Mouse (Mus musculus) heart, postnatal 36 days (tissue): ENCODE data around the gene Rpl39l. TPM values are rescaled to one million over a fixed set of nuclear protein-coding genes. Genes with fewer than 3 reads are reported as not detected.
A peak's percentile ranks its signal among the peaks of the same experiment; 100 is the strongest.
"Not testable (repeated sequence)": the region's sequence is repeated elsewhere in the genome, so short reads cannot be mapped to it uniquely, and the experiment has no call there.

Experiments
- DNase-seq, 2 experiments: peaks; one replicate each; pipeline ENCODE4 v3.0.0; 2021 to 2022
- intact Hi-C: fragments of 180-260 bp; cut with DNase I; formaldehyde crosslinking; loops from one replicate; pipeline ENCODE4 v1.15.1; 2025
- total RNA-seq, 2 experiments: library from RNA; stranded (reverse); gene quantifications; 2 replicates each; pipeline ENCODE4 v1.2.3; 2021

Gene Rpl39l
- total RNA-seq = not detected

DNA sequence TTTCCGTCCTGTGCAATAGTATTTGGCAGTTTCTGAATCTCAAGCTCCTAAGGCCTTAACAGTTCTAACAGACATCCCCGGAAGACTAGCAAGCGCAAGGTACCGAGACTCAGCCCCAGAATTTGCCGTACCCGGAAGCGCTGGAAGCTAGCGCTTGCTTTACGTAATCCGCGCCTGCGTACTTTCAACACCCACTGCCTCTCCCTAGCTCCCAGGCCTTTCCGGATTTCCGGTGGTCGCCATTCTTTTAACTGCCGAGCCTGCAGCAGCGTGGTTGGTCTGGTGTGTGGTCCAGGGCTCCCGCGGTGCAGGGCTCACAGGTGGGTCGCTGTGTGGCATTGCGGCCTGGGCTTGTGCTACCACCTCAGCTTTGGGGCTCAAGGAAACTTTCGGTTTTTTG is at the start of gene Rpl39l:
TSS of gene Rpl39l (plus strand) at position 222 of the 400 bp plus-strand sequence.
- intact Hi-C loops = no loop called here
- no peak for DNase-seq

DNA sequence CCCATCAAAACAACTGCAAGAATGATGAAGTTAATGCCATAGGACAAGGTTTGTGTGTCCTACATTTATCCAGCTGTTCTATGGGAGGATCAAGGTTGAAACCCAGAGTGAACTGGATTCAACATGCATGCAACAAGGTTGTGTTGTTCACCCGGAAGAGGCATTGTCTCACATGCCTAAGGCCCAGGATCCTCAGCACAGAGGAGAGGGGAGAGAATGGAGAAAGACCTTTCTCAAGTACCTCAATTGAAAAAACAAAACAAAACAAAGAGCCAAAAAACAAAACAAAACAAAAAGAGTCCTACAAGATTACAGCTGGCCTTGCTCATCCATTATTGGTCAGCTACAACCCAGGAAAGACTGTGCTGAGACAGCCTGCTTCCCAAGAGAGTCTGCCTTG is 42.4 kb upstream of the Rpl39l start:
- no peak for DNase-seq

GRCm38 (mm10) chr16:10129052-10129911 is 40.7 kb upstream of the Rpl39l start:
- DNase-seq = no peak
- intact Hi-C loops = no loop called here

More for the DNA sequence above, 42.4 kb upstream of the Rpl39l start:
- intact Hi-C loops = no loop called here

- no peak for DNase-seq
- intact Hi-C loops = no loop called here
Observed at GRCm38 (mm10) chr16:10143166-10143565, 26.9 kb upstream of the Rpl39l start.

- intact Hi-C loops = no loop called here
- no peak for DNase-seq
Observed at GRCm38 (mm10) chr16:10147401-10147800, 22.6 kb upstream of the Rpl39l start.

GRCm38 (mm10) chr16:10169123-10169905 is 712 bp upstream of the Rpl39l start:
- no peak for DNase-seq
- intact Hi-C loops = no loop called here

DNA sequence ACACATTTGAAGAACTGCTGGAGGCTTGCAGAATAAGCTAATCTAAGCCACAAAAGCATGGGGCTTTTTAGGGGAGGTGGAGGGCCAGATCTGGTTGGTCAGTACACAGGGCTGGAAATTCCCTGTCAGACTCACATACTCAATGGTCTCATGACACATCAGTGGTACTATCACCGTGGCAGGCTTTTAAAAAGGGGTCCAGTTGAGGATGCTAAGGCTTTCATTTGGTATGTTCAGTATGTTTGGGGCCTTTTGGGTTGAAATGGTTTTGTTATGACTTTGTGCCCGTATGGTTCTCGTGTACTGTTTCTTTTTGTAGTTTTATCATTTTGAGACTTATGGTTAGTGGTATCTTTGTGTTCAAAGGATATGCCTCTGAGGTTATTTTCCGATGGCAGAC is 1.2 kb downstream of the Rpl39l start:
- intact Hi-C loops = no loop called here
- no peak for DNase-seq

DNA sequence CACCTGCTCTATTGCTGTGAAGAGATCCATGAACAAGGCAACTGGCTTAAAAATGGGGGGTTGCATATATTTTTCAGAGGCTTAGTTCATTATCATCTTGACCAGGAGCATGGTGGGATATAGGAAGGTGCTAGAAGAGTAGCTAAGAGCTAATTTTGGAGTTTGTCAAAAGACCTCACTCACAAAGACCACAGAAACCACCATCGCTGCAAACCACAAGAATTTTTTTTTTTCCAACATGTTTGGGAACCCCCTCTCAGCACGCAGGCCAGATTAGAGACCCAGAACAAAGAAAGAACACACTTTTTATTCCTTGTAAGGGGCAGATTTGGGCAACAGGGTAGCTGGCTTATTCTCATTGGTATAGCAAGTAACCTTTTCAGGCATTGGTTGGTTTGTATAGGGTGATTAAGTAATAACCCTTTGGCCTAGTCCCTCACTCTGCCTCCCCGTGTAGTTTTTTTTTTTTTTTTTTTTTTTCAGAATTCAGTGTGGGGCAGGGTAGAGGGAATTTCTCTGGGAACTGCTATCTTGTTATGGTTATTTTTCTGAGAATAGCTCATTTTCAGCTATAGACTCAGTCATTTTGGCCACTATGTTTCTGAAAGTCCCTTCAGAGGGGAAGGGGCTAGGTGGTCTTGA is 2.3 kb downstream of the Rpl39l start:
- intact Hi-C loops = no loop called here
- DNase-seq = no peak

DNA sequence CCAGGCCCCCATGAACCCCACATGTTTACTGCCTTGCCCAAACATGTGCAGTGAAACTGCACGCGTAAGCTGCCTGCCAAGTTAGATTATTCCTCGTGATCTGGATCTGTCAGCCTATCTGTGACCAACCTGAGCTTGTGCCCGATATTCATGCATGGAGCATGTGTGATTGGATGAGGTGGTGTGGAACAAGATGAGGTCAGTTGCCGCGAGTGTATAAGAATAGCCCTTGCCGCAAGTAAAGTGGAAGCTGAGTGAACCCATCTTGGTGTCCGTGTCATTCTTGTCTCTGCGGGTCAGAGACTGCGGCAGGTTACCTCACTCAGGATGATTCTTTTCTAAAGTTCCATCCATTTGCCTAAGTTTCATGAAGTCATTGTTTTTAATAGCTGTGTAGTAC is 17.4 kb downstream of the Rpl39l start:
- DNase-seq, intact Hi-C loops: not testable (repeated sequence)

DNA sequence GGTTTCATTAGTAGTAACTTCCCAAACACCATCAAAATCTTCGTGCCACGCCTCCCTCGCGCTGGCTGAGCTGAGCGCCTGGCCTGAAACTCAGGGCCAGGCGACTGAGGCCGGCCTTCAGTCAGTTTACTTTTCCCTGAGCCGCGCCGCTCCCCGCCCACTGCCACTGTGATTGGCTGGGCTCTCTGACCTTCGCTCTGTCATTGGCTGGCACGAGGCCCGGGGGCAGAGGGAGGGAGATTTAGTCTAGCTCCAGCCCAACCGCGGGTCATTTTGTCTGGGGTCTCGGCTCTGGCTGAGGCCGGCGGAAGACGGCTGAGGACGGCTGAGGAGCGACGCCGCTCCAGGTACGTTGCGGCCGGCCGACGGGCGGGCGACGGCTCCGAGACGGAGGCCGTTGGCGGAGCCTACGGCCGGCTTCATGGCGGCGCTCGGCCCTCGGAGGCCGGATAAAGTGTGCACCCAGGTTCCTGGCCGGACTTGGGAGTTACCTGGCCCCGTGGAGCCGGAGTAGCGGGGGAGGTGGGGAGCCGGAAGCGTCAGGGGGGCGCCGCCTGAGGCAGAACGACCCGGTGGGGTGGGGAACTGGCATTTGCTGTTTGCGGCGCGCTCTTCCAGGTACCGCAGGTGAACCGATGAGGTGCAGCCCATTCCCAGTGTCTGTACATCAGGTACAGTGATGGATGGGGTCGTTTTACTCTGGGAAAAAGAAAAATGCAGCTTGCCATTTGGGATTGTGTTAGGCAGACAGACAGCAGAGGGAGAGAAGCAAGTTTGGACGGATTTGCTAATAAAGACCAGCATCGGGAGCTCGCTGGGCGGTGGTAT is 22.9 kb downstream of the Rpl39l start, which contains the start of gene Atf7ip2:
TSS of gene Atf7ip2 (plus strand) at position 34 of the 828 bp plus-strand sequence.
- peak; percentile 87 for DNase-seq
- intact Hi-C loops = no loop called here

DNA sequence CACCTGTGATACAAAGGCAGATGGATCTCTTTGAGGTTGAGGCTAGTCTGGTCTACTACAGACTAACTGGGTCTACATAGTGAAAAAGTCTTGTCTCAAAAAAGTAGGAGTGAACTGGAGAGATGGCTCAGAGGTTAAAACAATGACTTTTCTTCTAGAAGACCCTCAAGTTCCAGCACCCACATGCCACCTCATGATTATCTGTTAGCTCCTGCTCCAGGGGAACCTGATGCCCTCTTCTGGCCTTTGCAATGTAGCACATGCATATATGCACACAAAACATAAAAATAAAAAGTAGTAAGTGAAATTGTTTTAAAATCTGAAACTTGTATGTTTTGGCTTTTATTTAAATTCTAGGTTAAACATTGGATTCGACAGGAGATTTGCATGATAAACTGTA is 38.8 kb downstream of the Rpl39l start:
- intact Hi-C loops = no loop called here
- DNase-seq = no peak

DNA sequence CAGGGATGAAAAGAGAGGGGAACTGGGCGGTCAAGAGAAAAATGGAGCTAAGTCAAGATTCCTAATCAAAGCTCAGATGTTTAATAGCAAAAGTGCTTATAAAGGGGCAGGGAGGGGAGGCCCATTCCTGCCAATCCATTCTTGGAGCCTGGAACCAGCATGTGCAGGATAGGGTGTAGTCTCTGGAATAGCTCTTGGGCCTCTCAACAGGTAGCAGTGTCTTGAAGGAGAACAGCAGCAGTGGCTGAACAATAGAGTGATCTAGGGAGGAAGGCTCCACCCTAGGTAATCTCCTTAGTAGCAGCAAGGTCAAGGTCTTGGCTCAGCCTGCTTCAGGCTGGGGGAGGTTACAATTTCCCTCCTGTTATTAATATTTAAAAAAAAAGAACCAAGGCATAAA is 46.3 kb downstream of the Rpl39l start:
- intact Hi-C loops, DNase-seq: not testable (repeated sequence)

DNA sequence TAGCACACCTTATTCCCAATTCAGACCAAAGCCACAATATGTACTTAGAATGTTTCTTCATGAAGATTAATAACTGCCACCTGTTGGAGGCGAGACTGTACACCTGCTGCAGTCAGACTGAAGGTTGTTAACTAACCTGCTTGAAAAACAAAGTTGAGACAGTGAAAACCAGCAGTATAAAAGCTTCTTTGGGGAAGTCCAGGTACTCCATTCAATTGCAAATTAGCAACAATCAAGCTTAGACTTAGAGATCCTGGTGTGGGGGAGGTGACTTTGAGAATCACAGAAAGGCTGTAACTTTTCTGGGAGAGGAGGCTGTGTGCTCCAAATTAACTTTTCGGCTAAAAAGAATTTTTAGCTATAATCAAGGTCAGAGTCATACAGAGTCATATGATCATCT is 47.0 kb downstream of the Rpl39l start:
- DNase-seq, intact Hi-C loops: not testable (repeated sequence)

Other genes starting within 250 kb of the Rpl39l start
- gene Grin2a, start 174.7 kb upstream of the Rpl39l start, total RNA-seq = under 1 TPM; 0.08 to 0.33 TPM
- not detected for gene Atf7ip2, start 22.5 kb downstream of the Rpl39l start, total RNA-seq
- 10 to 100 TPM; 42.0 to 49.2 TPM for gene Emp2, start 143.7 kb downstream of the Rpl39l start, total RNA-seq
- gene Tekt5, start 225.3 kb downstream of the Rpl39l start, total RNA-seq = not detected
- 1 to 10 TPM; 8.9 to 9.0 TPM for gene Nubp1, start 241.7 kb downstream of the Rpl39l start, total RNA-seq